Mouse (Mus musculus) small intestine, adult 2 months (tissue): ENCODE data around the gene Cox4i2.

Experiments
- CTCF ChIP-seq: fragments of 200-500 bp; IDR thresholded peaks from 2 replicates; pipeline ENCODE4 v1.5.1; 2012; ENCODE audit warnings: low read depth, mild to moderate bottlenecking, control low read depth, inconsistent platforms, low read length, moderate library complexity, mixed read lengths; ENCODE audit not compliant: insufficient replicate concordance, insufficient read length; ENCODE audit errors: extremely low read depth
- POLR2A ChIP-seq: fragments of 200-500 bp; IDR thresholded peaks from 2 replicates; pipeline ENCODE4 v1.6.1; 2012; ENCODE audit warnings: low read depth, mild to moderate bottlenecking, control low read depth, inconsistent platforms, low read length, moderate library complexity

- TF ChIP-seq CTCF (no peak), POLR2A (no peak)
These were observed 51.1 kb downstream of the Cox4i2 start for GRCm38 (mm10) chr2:152805111-152805490.
